Mouse (Mus musculus) gastrocnemius, postnatal 36 days (tissue): Measurements from ENCODE around the gene Olfr1443. TPM values are rescaled to one million over a fixed set of nuclear protein-coding genes. Genes with fewer than 3 reads are reported as not detected.

ENCODE experiments used
- DNase-seq, 2 experiments: peaks; one replicate each; pipeline ENCODE4 v3.0.0; 2022
- intact Hi-C: fragments of 180-260 bp; cut with DNase I; formaldehyde crosslinking; loops from one replicate; pipeline ENCODE4 v1.15.1; 2025
- total RNA-seq, 2 experiments: library from RNA; stranded (reverse); gene quantifications; 2 replicates each; pipeline ENCODE4 v1.2.3; 2021

The Olfr1443 gene
- total RNA-seq, 2 experiments from 2014 or later, result not detected

GRCm38 (mm10) chr19:12731036-12731435, 53.1 kb downstream of the Olfr1443 start:
- no peak for DNase-seq
- intact Hi-C loops, result no loop called here

DNA sequence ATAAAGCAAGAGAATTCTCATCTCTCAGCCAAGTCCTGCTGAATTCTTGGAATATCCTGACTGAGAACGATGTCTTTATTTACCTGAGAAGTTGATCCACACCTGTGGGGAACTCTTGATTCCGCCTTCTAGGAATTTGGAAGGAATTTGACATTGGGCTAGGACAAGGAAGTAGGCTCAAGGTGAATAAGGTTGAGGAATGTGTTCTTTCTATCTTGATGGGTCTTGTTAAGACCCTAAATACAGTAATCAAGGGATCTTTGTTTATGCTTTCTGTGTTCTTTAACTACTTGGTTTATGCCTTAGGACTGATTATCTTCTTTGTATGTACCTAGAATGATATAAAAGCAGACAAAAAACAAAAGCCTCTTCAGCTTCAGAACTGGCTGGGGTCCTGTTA, 54.0 kb downstream of the Olfr1443 start:
- intact Hi-C loops, result no loop called here
- DNase-seq, result no peak

Other genes starting within 250 kb of the Olfr1443 start
- 1 to 10 TPM; 1.1 to 2.7 TPM for gene Mpeg1, start 217.3 kb upstream of the Olfr1443 start, total RNA-seq
- 1 to 10 TPM; 5.2 to 5.3 TPM for gene Dtx4, start 176.7 kb upstream of the Olfr1443 start, total RNA-seq
- gene Fam111a, start 132.4 kb upstream of the Olfr1443 start, total RNA-seq, result 1 to 10 TPM; 1.9 to 2.1 TPM
- gene Gm4952, start 78.1 kb upstream of the Olfr1443 start, total RNA-seq, result not detected
- gene Glyat, start 44.8 kb upstream of the Olfr1443 start, total RNA-seq, result not detected
- not detected for gene Olfr1442, start 7.7 kb upstream of the Olfr1443 start, total RNA-seq
- not detected for gene Keg1, start 17.7 kb downstream of the Olfr1443 start, total RNA-seq
- 1 to 10 TPM; 1.5 to 3.4 TPM for gene Cntf, start 87.5 kb downstream of the Olfr1443 start, total RNA-seq
- gene Zfp91, start 118.0 kb downstream of the Olfr1443 start, total RNA-seq, result 100 to 1,000 TPM; 112 to 114 TPM
- gene Lpxn, start 118.1 kb downstream of the Olfr1443 start, total RNA-seq, result under 1 TPM; 0.25 to 0.31 TPM
- not detected for gene Gm5244, start 168.6 kb downstream of the Olfr1443 start, total RNA-seq
- not detected for gene Olfr1444, start 179.2 kb downstream of the Olfr1443 start, total RNA-seq
- not detected for gene Olfr1445, start 205.7 kb downstream of the Olfr1443 start, total RNA-seq
- gene Olfr1446, start 215.4 kb downstream of the Olfr1443 start, total RNA-seq, result not detected
- not detected for gene Olfr1447, start 225.6 kb downstream of the Olfr1443 start, total RNA-seq
- not detected for gene Olfr1448, start 246.3 kb downstream of the Olfr1443 start, total RNA-seq